Mouse (Mus musculus) kidney, adult 2 months (tissue): ENCODE data around the gene Aqp8. TPM values are rescaled to one million over a fixed set of nuclear protein-coding genes. Genes with fewer than 3 reads are reported as not detected.

Source experiments
- DNase-seq: peaks from one replicate; pipeline ENCODE4 v3.0.0; 2021
- H3K27ac ChIP-seq: fragments of 200-500 bp; 2 replicates; pipeline ENCODE4 v1.5.1; 2012; ENCODE audit warnings: low read depth, low read length, control low read depth, inconsistent platforms; ENCODE audit not compliant: insufficient read depth
- H3K27me3 ChIP-seq: fragments of 200-500 bp; replicated peaks from 2 replicates; pipeline ENCODE4 v1.6.1; 2012; ENCODE audit warnings: mild to moderate bottlenecking, moderate library complexity, low read length, inconsistent platforms; ENCODE audit not compliant: control insufficient read depth, insufficient read depth
- H3K36me3 ChIP-seq: fragments of 200-500 bp; 2 replicates; pipeline ENCODE4 v1.6.1; 2012; ENCODE audit warnings: mild to moderate bottlenecking, moderate library complexity, low read length, inconsistent platforms; ENCODE audit not compliant: control insufficient read depth, insufficient read depth
- H3K4me1 ChIP-seq: fragments of 200-500 bp; 2 replicates; pipeline ENCODE4 v1.6.1; 2011; ENCODE audit warnings: low read length; ENCODE audit not compliant: control insufficient read depth, insufficient read depth
- H3K4me3 ChIP-seq: fragments of 200-500 bp; 2 replicates; pipeline ENCODE4 v1.5.1; 2011; ENCODE audit warnings: mild to moderate bottlenecking, low read depth, low read length, control low read depth; ENCODE audit not compliant: insufficient read depth
- CTCF ChIP-seq: fragments of 200-500 bp; conservative IDR thresholded peaks from 2 replicates; pipeline ENCODE4 v1.5.1; 2011; ENCODE audit warnings: low read depth, mild to moderate bottlenecking, control low read depth, low read length, moderate library complexity, mixed read lengths; ENCODE audit not compliant: insufficient read depth, insufficient read length
- POLR2A ChIP-seq: fragments of 200-500 bp; IDR thresholded peaks from one replicate; pipeline ENCODE4 v1.6.1; 2011; ENCODE audit warnings: low read depth, low read length, control low read depth
- WGBS: fragments of 180-500 bp; shearing (Covaris S2); methylation state at CpG from one replicate; pipeline ENCODE4 v1.1.7; 2018; 5-methylcytosine and 5-hydroxymethylcytosine counted together
- polyA plus RNA-seq: library from polyadenylated mRNA; depleted of rRNA; stranded (reverse); fragments of >200 nt; gene quantifications from 2 replicates; pipeline ENCODE4 v1.2.3, GENCODE M21; 2012; rRNA removed

The Aqp8 gene
- polyA plus RNA-seq, result 1.1 TPM in 2 replicates

DNA sequence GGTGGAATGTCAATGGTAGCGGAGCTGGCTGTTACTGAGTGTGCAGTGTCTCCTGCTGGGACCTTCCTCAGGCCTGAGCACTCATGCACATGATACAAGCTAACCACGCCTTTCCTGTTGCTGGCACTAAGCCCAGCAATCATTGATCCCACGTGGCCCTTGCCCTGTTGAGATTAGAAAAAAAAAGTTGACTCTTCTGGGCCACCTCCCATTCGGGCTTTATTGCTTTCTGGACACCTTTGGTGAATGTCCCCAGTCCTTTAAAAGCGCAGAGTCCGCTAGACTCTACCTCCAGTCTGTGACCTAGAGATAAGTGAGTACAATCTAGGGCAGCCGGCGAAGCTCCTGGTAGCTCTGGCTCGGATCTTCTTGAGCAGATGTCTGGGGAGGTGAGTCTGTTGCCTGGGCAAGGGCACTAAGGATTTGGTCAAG lies at the start of gene Aqp8:
TSS of gene Aqp8 (plus strand) at position 222 of the 432 bp plus-strand sequence.
- Histone ChIP-seq H3K36me3 (no peaks in the 10 kb centered on the region), H3K4me1 (no peaks in the 10 kb centered on the region; the same call in 1 of the 2 replicates), H3K4me3 (no peak within 1 kb of the TSS), H3K27me3 (no peaks in the 10 kb centered on the region), H3K27ac (no peak within 1 kb of the TSS)
- no peak for TF ChIP-seq POLR2A
- peak; percentile 42 for TF ChIP-seq CTCF
- peak; percentile 90 for DNase-seq
- WGBS, result 44% methylated on average over 9 of the region's 9 CpGs

DNA sequence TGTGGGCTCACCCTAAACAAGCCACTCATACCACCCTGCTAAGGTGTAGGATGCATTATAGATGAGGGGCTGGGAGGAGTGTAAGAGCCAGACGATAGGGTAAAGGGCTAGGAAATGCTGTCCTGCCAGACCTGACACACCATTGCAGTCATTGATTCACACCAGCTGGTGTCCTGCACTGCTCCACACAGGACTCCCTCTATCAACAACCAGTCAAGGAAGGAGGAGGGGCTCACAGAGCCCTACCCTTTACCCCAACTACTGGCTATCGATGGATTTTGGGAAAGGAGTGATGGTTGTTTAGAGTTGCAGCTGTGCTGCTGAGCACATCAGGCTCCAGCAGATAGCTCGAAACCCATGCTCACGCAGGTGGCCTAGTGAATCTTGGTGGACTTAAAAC lies 45.3 kb upstream of the Aqp8 start:
- H3K27ac ChIP-seq, result no peak overlapping the region

GRCm38 (mm10) chr7:123417661-123418060 lies 44.4 kb upstream of the Aqp8 start:
- no peak overlapping the region for H3K4me3 ChIP-seq
- H3K27me3 ChIP-seq, result no peaks in the 10 kb centered on the region
- TF ChIP-seq POLR2A (no peak), CTCF (no peak)
- H3K36me3 ChIP-seq, result no peaks in the 10 kb centered on the region; the same call in 1 of the 2 replicates
- WGBS, result 60% methylated on average over 3 of the region's 3 CpGs
- peak; percentile 76 for DNase-seq
- peaks cover 33% of the 10 kb centered on the region; the same call in 1 of the 2 replicates for H3K4me1 ChIP-seq
- H3K27ac ChIP-seq, result peak overlapping the region; percentile 92

More for the DNA sequence above, 45.3 kb upstream of the Aqp8 start:
- H3K36me3 ChIP-seq, result no peaks in the 10 kb centered on the region; the same call in 1 of the 2 replicates
- no peak for DNase-seq
- H3K27me3 ChIP-seq, result no peaks in the 10 kb centered on the region
- H3K4me3 ChIP-seq, result no peak overlapping the region
- no peak for TF ChIP-seq CTCF
- WGBS, result 78% methylated on average over 4 of the region's 4 CpGs
- peaks cover 33% of the 10 kb centered on the region; the same call in 1 of the 2 replicates for H3K4me1 ChIP-seq

DNA sequence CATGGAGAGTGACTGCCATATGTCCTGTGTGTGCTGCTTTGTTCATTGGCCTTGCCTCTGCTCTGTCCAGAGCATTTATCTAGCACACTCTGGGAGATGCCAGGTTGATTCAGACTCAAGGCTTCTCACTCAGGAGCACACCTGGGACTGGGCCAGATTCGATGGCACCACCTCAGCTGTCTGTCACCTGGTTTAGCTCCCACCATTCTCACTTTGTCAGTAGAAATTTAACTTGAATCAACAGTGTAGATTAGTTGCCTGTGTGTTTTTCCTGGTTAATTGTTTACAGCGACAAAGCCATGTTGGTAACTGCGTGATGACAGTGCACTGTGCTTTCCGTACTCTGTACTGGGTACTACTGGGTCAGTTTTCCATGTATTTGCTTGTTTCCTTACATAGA lies 42.1 kb upstream of the Aqp8 start:
- 55% methylated on average over 4 of the region's 4 CpGs for WGBS

DNA sequence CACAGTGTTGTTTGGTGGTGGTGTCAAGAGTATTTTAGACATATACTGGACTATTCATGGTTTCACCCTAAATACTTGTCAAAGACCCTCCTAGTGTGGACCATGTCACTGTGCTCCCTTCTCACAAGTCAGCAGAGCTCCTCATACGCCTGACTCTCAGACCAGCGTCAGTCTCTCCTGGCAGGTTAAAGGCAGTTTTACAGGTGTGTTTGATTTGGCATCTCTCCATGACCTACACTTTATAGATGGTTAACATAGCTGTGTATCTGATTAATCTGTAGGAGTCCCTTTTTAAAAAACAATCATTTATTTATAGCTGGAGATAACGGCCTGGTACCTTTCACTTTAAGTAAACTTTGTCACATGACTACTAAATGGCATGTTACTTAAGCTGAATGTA lies 40.1 kb upstream of the Aqp8 start:
- no peak for TF ChIP-seq CTCF
- TF ChIP-seq POLR2A, result no peak
- Histone ChIP-seq H3K4me1 (peaks cover 45% of the 10 kb centered on the region), H3K4me3 (no peak overlapping the region), H3K27ac (no peak overlapping the region), H3K27me3 (no peaks in the 10 kb centered on the region), H3K36me3 (no peaks in the 10 kb centered on the region; the same call in 1 of the 2 replicates)
- peak; percentile 29 for DNase-seq
- 48% methylated on average over 3 of the region's 3 CpGs for WGBS

More for the DNA sequence above, 42.1 kb upstream of the Aqp8 start:
- TF ChIP-seq POLR2A (no peak), CTCF (no peak)
- H3K4me3 ChIP-seq, result no peak overlapping the region
- no peaks in the 10 kb centered on the region for H3K27me3 ChIP-seq
- peak; percentile 91 for DNase-seq
- no peaks in the 10 kb centered on the region; the same call in 1 of the 2 replicates for H3K36me3 ChIP-seq
- H3K4me1 ChIP-seq, result peaks cover 36% of the 10 kb centered on the region; the same call in 1 of the 2 replicates
- peak overlapping the region; percentile 98 for H3K27ac ChIP-seq

DNA sequence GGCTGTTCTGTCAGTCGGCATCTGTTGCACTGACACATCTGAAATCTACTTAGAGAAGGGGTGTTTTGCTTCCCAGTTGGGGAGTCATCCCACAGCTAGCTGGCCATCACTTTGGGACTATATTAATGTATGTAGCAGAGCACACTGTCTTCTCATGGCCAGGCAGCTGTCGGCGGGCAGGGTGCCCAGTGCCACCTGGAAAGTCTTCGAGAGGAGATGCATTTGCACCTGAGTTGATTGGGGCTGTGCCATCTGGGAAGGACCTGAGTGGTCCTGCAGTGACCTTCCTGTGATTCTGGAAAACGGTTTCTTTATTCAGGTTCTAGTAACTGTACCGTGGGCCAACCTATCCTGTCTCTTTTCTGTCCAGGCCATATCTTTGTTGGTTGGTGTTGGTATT lies 37.8 kb upstream of the Aqp8 start:
- H3K27me3 ChIP-seq, result no peaks in the 10 kb centered on the region
- no peak overlapping the region for H3K27ac ChIP-seq
- H3K4me1 ChIP-seq, result peaks cover 30% of the 10 kb centered on the region
- H3K4me3 ChIP-seq, result no peak overlapping the region
- WGBS, result 95% methylated on average over 6 of the region's 6 CpGs
- DNase-seq, result no peak
- TF ChIP-seq POLR2A (no peak), CTCF (no peak)
- no peaks in the 10 kb centered on the region; the same call in 1 of the 2 replicates for H3K36me3 ChIP-seq

DNA sequence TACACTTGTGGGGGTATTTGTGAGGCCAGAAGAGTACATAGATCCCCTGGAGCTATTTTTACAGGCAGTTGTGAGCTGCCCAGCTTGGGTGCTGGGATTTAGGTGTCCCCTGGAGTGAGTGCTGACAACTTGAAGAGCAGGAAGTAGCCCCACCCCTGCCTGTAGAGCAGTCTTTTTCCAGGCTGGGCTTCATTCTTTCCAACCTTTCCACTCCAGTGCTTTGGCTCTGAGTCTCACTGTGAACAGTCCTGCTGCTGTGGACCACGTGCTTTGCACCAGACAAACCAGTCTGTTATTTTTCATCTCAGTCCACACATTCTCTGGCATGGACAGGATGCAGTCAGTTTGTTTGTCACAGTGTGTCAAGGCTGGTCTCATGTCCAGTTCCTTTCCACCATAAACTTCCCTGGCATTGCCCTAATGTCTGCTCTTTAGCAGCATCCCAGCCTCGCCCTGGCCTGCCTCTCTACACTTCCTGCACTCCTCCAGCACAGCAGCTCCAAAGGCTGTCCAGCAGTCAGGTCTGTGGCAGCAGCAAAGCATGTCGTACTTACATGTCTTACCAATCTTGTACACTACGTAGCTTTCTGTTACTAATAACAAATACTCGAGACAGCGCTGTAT lies 36.8 kb upstream of the Aqp8 start:
- WGBS, result 65% methylated on average over 6 of the region's 6 CpGs
- Histone ChIP-seq H3K36me3 (no peaks in the 10 kb centered on the region), H3K27ac (peak overlapping the region; percentile 45; the same call in 1 of the 2 replicates), H3K4me1 (peaks cover 32% of the 10 kb centered on the region), H3K4me3 (no peak overlapping the region), H3K27me3 (no peaks in the 10 kb centered on the region)
- TF ChIP-seq CTCF (no peak), POLR2A (no peak)
- peak; percentile 86 for DNase-seq
